Mouse (Mus musculus): ENCODE measurements around the gene Gm28230. TPM values are rescaled to one million over a fixed set of nuclear protein-coding genes. Genes with fewer than 3 reads are reported as not detected.

The Gm28230 gene
- polyA plus RNA-seq, 1 experiment from 2014 or later, result 2.4 TPM

DNA sequence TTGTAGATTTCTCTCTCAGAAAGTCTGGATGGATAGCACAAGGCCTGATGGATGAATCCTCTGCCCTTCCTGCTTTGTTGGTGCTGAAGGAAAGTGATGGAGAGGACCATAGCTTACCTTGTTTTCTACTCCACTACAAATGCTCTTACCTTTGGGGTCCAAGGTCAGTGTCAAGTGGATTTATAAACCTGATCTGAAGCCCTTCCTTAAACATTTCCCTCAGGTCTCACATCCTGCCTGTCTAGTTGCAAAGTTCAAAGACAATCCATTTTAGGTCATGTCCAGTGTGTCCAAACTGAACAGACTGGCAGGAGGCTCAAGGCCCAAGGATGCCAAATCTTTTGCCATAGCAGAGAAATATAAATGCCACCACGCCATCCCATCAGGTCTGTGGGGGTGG lies 25.3 kb downstream of the Gm28230 start:
- H3K36me3 ChIP-seq, result peaks cover 14% of the 10 kb centered on the region
- H3K9me3 ChIP-seq, result no peaks in the 10 kb centered on the region
- no peaks in the 10 kb centered on the region for H3K27me3 ChIP-seq
- no peak for ATAC-seq (ENCODE audit: low read depth)
- H3K4me2 ChIP-seq, result peak overlapping the region; percentile 69
- 88% methylated on average over 1 of the region's 1 CpGs for WGBS
- peak overlapping the region; percentile 79; the same call in 1 of the 2 replicates for H3K27ac ChIP-seq (replicated peaks)
- H3K4me1 ChIP-seq (replicated peaks), result peaks cover 71% of the 10 kb centered on the region
- H3K9ac ChIP-seq, result no peak overlapping the region
- H3K4me3 ChIP-seq, result no peak overlapping the region

- peak overlapping the region; percentile 72 for H3K9ac ChIP-seq
- H3K4me3 ChIP-seq, result peak overlapping the region; percentile 30
- H3K27ac ChIP-seq (replicated peaks), result peak overlapping the region; percentile 79
- no peaks in the 10 kb centered on the region for H3K9me3 ChIP-seq
- H3K27me3 ChIP-seq, result no peaks in the 10 kb centered on the region
- 2% methylated on average over 45 of the region's 45 CpGs for WGBS
- H3K4me2 ChIP-seq, result peak overlapping the region; percentile 69
- H3K36me3 ChIP-seq, result peaks cover 9% of the 10 kb centered on the region; the same call in 1 of the 2 replicates
- H3K4me1 ChIP-seq (replicated peaks), result peaks cover 63% of the 10 kb centered on the region
- ATAC-seq (ENCODE audit: low read depth), result 0 out of 2 replicates have a peak, but pooled peaks have one; percentile 17
Observed at GRCm38 (mm10) chr2:74752431-74753174, 26.1 kb downstream of the Gm28230 start.

DNA sequence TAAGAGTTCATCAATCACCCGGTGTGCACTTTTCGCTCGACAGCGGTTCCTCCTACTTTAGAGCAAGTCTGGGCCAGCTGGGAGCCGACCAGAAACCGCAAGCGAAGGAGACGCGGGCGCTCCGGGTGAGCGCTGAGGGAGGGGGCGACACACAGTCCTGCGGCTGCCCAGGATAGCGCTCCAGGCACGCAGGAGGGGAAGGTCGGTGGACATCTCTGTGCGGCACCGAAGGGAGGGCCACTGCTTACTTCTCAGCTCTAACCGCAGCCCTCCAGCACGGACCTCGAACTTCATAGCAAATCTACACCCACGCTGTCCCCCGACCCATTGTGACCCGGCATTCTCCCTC lies 26.6 kb downstream of the Gm28230 start:
- Histone ChIP-seq H3K27ac (replicated peaks) (peak overlapping the region; percentile 79), H3K4me1 (replicated peaks) (peaks cover 58% of the 10 kb centered on the region), H3K27me3 (no peaks in the 10 kb centered on the region), H3K36me3 (peaks cover 9% of the 10 kb centered on the region; the same call in 1 of the 2 replicates), H3K9ac (peak overlapping the region; percentile 72), H3K9me3 (no peaks in the 10 kb centered on the region), H3K4me2 (peak overlapping the region; percentile 69), H3K4me3 (peak overlapping the region; percentile 30)
- peak; percentile 8; the same call in 1 of the 2 replicates for ATAC-seq (ENCODE audit: low read depth)
- WGBS, result under 1% methylated on average over 25 of the region's 25 CpGs

GRCm38 (mm10) chr2:74753711-74754110 lies 27.2 kb downstream of the Gm28230 start:
- peak overlapping the region; percentile 69; the same call in 1 of the 2 replicates for H3K4me2 ChIP-seq
- no peaks in the 10 kb centered on the region; the same call in 1 of the 2 replicates for H3K27me3 ChIP-seq
- H3K27ac ChIP-seq (replicated peaks), result no peak overlapping the region
- H3K36me3 ChIP-seq, result peaks cover 9% of the 10 kb centered on the region; the same call in 1 of the 2 replicates
- no peak overlapping the region for H3K9ac ChIP-seq
- H3K9me3 ChIP-seq, result no peaks in the 10 kb centered on the region
- no peak for ATAC-seq (ENCODE audit: low read depth)
- peaks cover 52% of the 10 kb centered on the region for H3K4me1 ChIP-seq (replicated peaks)
- WGBS, result 28% methylated on average over 5 of the region's 5 CpGs
- H3K4me3 ChIP-seq, result no peak overlapping the region

- ATAC-seq (ENCODE audit: low read depth), result no peak
Observed at GRCm38 (mm10) chr2:74760146-74760545, 33.6 kb downstream of the Gm28230 start.

DNA sequence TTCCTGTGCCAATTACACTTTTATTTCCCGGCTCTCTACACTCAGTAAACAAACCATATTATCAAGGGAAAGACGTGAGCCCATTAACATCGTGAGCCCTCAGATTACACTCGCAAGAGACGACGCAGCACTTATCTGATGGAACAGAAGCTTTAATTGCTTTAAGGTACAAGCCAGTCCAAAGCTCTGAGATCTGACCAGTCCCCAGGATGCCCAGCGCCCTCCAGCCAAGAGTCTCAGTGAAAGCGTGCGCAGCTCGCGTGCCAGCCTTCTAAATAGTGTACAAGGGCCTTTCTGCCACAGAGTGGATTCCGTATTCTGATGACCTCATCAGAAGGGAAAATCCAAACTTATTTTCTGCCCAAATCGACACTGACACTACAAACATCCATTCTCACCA lies 35.4 kb downstream of the Gm28230 start:
- Histone ChIP-seq H3K4me2 (peak overlapping the region; percentile 97), H3K27ac (replicated peaks) (no peak overlapping the region), H3K27me3 (peaks cover 53% of the 10 kb centered on the region), H3K4me3 (peak overlapping the region; percentile 61), H3K9ac (no peak overlapping the region; the same call in 1 of the 2 replicates), H3K4me1 (replicated peaks) (peaks cover 26% of the 10 kb centered on the region), H3K36me3 (no peaks in the 10 kb centered on the region), H3K9me3 (no peaks in the 10 kb centered on the region)
- WGBS, result 2% methylated on average over 13 of the region's 13 CpGs
- no peak for ATAC-seq (ENCODE audit: low read depth)

More at GRCm38 (mm10) chr2:74760146-74760545, 33.6 kb downstream of the Gm28230 start:
- peaks cover 9% of the 10 kb centered on the region; the same call in 1 of the 2 replicates for H3K36me3 ChIP-seq
- no peak overlapping the region for H3K9ac ChIP-seq
- H3K27me3 ChIP-seq, result peaks cover 49% of the 10 kb centered on the region
- peaks cover 26% of the 10 kb centered on the region for H3K4me1 ChIP-seq (replicated peaks)
- no peak overlapping the region for H3K4me2 ChIP-seq
- H3K4me3 ChIP-seq, result no peak overlapping the region
- no peak overlapping the region for H3K27ac ChIP-seq (replicated peaks)
- 5% methylated on average over 1 of the region's 1 CpGs for WGBS
- no peaks in the 10 kb centered on the region for H3K9me3 ChIP-seq

DNA sequence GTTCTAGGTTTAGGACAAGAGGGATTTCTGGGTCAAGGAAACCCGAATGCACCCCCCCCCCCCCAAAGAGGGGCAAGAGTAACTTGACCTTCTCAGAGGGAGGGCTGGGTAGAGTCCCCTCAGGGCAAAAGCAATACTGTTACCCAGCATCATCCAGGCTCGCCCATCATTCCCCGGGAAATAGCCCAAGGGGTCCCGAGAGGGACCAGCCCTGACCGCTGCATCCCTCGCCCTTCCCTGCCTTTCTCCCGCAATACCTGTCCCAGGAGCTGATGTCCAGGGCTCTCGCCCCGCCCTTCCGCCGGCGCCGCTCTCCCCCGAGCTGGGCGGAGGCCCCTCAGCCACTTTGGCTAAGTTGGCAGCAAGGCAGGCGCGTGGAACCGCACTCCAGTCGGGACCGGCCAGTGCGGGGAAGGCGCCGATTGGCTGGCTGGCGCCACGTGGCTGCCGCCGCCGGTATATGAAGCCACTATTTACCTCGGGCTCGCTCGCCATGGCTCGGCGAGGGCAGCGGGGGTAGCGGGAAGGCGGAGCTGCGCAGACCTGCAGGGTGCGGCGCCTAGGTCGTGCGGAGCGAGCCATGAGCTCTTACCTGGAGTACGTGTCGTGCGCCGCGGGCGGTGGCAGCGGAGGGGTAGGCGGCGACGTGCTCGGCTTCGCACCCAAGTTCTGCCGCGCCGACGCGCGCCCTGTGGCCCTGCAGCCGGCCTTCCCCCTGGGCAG lies 36.2 kb downstream of the Gm28230 start, which contains the start of gene Hoxd1:
Hoxd1 (plus strand) TSS at position 459 of the 723 bp plus-strand sequence.
- H3K27ac ChIP-seq (replicated peaks), result no peak within 1 kb of the TSS
- peaks cover 53% of the 10 kb centered on the region for H3K27me3 ChIP-seq
- peak; percentile 86 for ATAC-seq (ENCODE audit: low read depth)

DNA sequence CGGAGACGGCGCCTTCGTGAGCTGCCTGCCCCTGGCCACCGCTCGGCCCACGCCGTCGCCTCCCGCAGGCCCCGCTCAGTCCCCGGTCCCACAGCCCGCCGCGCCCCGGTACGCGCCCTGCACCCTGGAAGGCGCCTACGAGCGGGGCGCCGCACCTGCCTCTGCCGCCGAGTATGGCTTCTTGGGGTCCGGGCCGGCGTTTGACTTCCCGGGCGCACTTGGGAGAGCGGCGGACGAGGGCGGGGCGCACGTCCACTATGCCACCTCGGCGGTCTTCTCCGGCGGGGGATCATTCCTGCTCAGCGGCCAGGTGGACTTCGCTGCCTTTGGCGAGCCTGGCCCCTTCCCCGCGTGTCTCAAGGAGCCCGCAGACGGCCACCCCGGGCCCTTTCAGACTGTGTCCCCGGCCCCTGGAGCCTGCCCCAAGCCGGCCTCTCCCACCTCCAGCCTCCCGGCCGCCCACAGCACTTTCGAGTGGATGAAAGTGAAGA lies 36.8 kb downstream of the Gm28230 start:
- H3K9me3 ChIP-seq, result no peaks in the 10 kb centered on the region
- 1% methylated on average over 52 of the region's 53 CpGs for WGBS
- peaks cover 53% of the 10 kb centered on the region for H3K27me3 ChIP-seq
- H3K9ac ChIP-seq, result peak overlapping the region; percentile 70
- H3K27ac ChIP-seq (replicated peaks), result no peak overlapping the region
- peak; percentile 57 for ATAC-seq (ENCODE audit: low read depth)
- peaks cover 26% of the 10 kb centered on the region for H3K4me1 ChIP-seq (replicated peaks)
- H3K36me3 ChIP-seq, result no peaks in the 10 kb centered on the region
- peak overlapping the region; percentile 61 for H3K4me3 ChIP-seq
- H3K4me2 ChIP-seq, result peak overlapping the region; percentile 97

More for the DNA sequence above, 36.2 kb downstream of the Gm28230 start, which contains the start of gene Hoxd1:
- peak within 1 kb of the TSS; percentile 97 for H3K4me2 ChIP-seq
- H3K4me3 ChIP-seq, result peak within 1 kb of the TSS; percentile 61
- H3K36me3 ChIP-seq, result no peaks in the 10 kb centered on the region
- no peaks in the 10 kb centered on the region for H3K9me3 ChIP-seq
- H3K9ac ChIP-seq, result peak within 1 kb of the TSS; percentile 70
- H3K4me1 ChIP-seq (replicated peaks), result peaks cover 26% of the 10 kb centered on the region
- WGBS, result under 1% methylated on average over 52 of the region's 61 CpGs

- no peak for ATAC-seq (ENCODE audit: low read depth)
- H3K27ac ChIP-seq (replicated peaks), result no peak overlapping the region
- H3K9me3 ChIP-seq, result no peaks in the 10 kb centered on the region
- 52% methylated on average over 10 of the region's 10 CpGs for WGBS
- H3K4me1 ChIP-seq (replicated peaks), result peaks cover 26% of the 10 kb centered on the region
- H3K36me3 ChIP-seq, result no peaks in the 10 kb centered on the region
- H3K27me3 ChIP-seq, result peaks cover 53% of the 10 kb centered on the region
- peak overlapping the region; percentile 61 for H3K4me3 ChIP-seq
- no peak overlapping the region for H3K9ac ChIP-seq
- peak overlapping the region; percentile 97 for H3K4me2 ChIP-seq
Observed at GRCm38 (mm10) chr2:74763976-74764375, 37.4 kb downstream of the Gm28230 start.

DNA sequence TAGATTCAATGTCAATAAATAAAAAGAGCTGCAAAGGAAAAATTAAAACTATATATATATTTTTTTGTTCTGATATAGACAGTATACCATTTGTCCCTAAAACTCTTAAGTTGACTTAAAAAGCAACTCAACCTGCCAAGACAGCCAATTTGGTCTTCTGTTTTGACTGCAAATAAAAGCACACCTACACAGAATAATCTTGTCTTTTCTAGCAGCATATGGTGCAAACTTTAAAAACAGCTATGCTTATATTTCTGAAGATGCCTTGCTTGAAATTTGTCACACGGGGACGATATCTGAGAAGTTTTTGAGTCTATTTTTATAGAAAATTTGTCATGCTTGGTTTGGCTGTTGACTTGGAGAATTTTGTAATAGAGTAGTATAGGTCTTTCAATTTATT lies 47.8 kb downstream of the Gm28230 start:
- Histone ChIP-seq H3K36me3 (no peaks in the 10 kb centered on the region), H3K27me3 (no peaks in the 10 kb centered on the region), H3K4me3 (no peak overlapping the region), H3K9ac (no peak overlapping the region), H3K4me1 (replicated peaks) (no peaks in the 10 kb centered on the region; the same call in 1 of the 2 replicates), H3K4me2 (no peak overlapping the region), H3K9me3 (no peaks in the 10 kb centered on the region), H3K27ac (replicated peaks) (no peak overlapping the region)
- ATAC-seq (ENCODE audit: low read depth), result no peak
- 85% methylated on average over 2 of the region's 2 CpGs for WGBS

- no peaks in the 10 kb centered on the region for H3K9me3 ChIP-seq
- H3K27me3 ChIP-seq, result no peaks in the 10 kb centered on the region
- no peak overlapping the region for H3K4me2 ChIP-seq
- H3K27ac ChIP-seq (replicated peaks), result no peak overlapping the region
- H3K4me3 ChIP-seq, result no peak overlapping the region
- H3K9ac ChIP-seq, result no peak overlapping the region
- no peaks in the 10 kb centered on the region for H3K36me3 ChIP-seq
- no peak for ATAC-seq (ENCODE audit: low read depth)
- H3K4me1 ChIP-seq (replicated peaks), result no peaks in the 10 kb centered on the region; the same call in 1 of the 2 replicates
- WGBS, result 69% methylated on average over 13 of the region's 13 CpGs
Observed at GRCm38 (mm10) chr2:74777536-74778275, 51.2 kb downstream of the Gm28230 start.
